Mouse (Mus musculus): ENCODE measurements around the gene Zfp628. TPM values are rescaled to one million over a fixed set of nuclear protein-coding genes. Genes with fewer than 3 reads are reported as not detected.

Gene Zfp628
- total RNA-seq, 2 experiments from 2014 or later, result 7.9 to 8.1 TPM

Other genes with a start within 250 kb of the Zfp628 start
- gene Hspbp1, start 230.1 kb upstream of the Zfp628 start, total RNA-seq (2021), result 10 to 100 TPM; 32.1 to 33.3 TPM
- gene Brsk1, start 224.6 kb upstream of the Zfp628 start, total RNA-seq (2021), result 1 to 10 TPM; 1.1 to 1.3 TPM
- gene Tmem150b, start 190.0 kb upstream of the Zfp628 start, total RNA-seq (2021), result under 1 TPM; 0.22 to 0.23 TPM
- gene Kmt5c, start 175.1 kb upstream of the Zfp628 start, total RNA-seq (2021), result 10 to 100 TPM; 16.4 to 20.7 TPM
- 1 to 10 TPM; 1.5 to 1.7 TPM for gene Cox6b2, start 162.1 kb upstream of the Zfp628 start, total RNA-seq (2021)
- gene Fam71e2, start 143.9 kb upstream of the Zfp628 start, total RNA-seq (2021), result not detected
- under 1 TPM in 1 of 2 experiments, not detected in 1; 0.26 TPM for gene Il11, start 132.4 kb upstream of the Zfp628 start, total RNA-seq (2021)
- gene Tmem190, start 132.3 kb upstream of the Zfp628 start, total RNA-seq (2021), result not detected
- gene Tmem238, start 125.6 kb upstream of the Zfp628 start, total RNA-seq (2021), result 1 to 10 TPM; 3.5 to 4.3 TPM
- gene Rpl28, start 122.3 kb upstream of the Zfp628 start, total RNA-seq (2021), result 100 to 1,000 TPM; 489 to 533 TPM
- 10 to 100 TPM; 84.6 to 93.3 TPM for gene Ube2s, start 102.6 kb upstream of the Zfp628 start, total RNA-seq (2021)
- under 1 TPM in 1 of 2 experiments, not detected in 1; 0.08 TPM for gene Shisa7, start 70.5 kb upstream of the Zfp628 start, total RNA-seq (2021)
- gene Isoc2b, start 45.0 kb upstream of the Zfp628 start, total RNA-seq (2021), result 1 to 10 TPM; 3.5 to 5.3 TPM
- gene Isoc2a, start 38.1 kb upstream of the Zfp628 start, total RNA-seq (2021), result 10 to 100 TPM; 40.5 to 44.4 TPM
- not detected for gene Gm36210, start 8.7 kb upstream of the Zfp628 start, total RNA-seq (2021)
- gene Nat14, start 6.8 kb downstream of the Zfp628 start, total RNA-seq (2021), result 1 to 10 TPM; 3.8 to 5.4 TPM
- 1 to 10 TPM; 3.8 to 4.3 TPM for gene Ssc5d, start 10.6 kb downstream of the Zfp628 start, total RNA-seq (2021)
- gene Sbk2, start 49.2 kb downstream of the Zfp628 start, total RNA-seq (2021), result 10 to 100 TPM; 22.4 to 28.7 TPM
- gene Sbk3, start 56.0 kb downstream of the Zfp628 start, total RNA-seq (2021), result 10 to 100 TPM; 46.1 to 48.7 TPM
- 10 to 100 TPM; 14.9 to 18.0 TPM for gene Zfp579, start 80.9 kb downstream of the Zfp628 start, total RNA-seq (2021)
- 1 to 10 TPM; 8.7 to 9.0 TPM for gene Zfp524, start 99.2 kb downstream of the Zfp628 start, total RNA-seq (2021)
- gene Fiz1, start 99.5 kb downstream of the Zfp628 start, total RNA-seq (2021), result 10 to 100 TPM; 13.6 to 24.2 TPM
- gene Gm44973, start 100.3 kb downstream of the Zfp628 start, total RNA-seq (2021), result not detected
- gene Zfp865, start 105.2 kb downstream of the Zfp628 start, total RNA-seq (2021), result 10 to 100 TPM; 12.8 to 15.4 TPM
- gene Ccdc106, start 105.3 kb downstream of the Zfp628 start, total RNA-seq (2021), result under 1 TPM; 0.28 to 0.31 TPM
- gene 4632433K11Rik, start 118.9 kb downstream of the Zfp628 start, total RNA-seq (2021), result not detected
- 1 to 10 TPM; 5.3 to 6.1 TPM for gene Zfp784, start 123.2 kb downstream of the Zfp628 start, total RNA-seq (2021)
- gene Zfp580, start 136.3 kb downstream of the Zfp628 start, total RNA-seq (2021), result 1 to 10 TPM; 5.6 to 5.8 TPM
- 10 to 100 TPM; 66.9 to 71.1 TPM for gene U2af2, start 146.9 kb downstream of the Zfp628 start, total RNA-seq (2021)
- 100 to 1,000 TPM; 178 to 187 TPM for gene Epn1, start 165.0 kb downstream of the Zfp628 start, total RNA-seq (2021)
- gene Rfpl4, start 201.7 kb downstream of the Zfp628 start, total RNA-seq (2021), result not detected
- 1 to 10 TPM; 5.8 to 6.2 TPM for gene Rasl2-9, start 210.7 kb downstream of the Zfp628 start, total RNA-seq (2021)
- gene Vmn1r55, start 234.5 kb downstream of the Zfp628 start, total RNA-seq (2021), result not detected

Data from heart, postnatal 25 days (tissue).